Comparison of ENCODE assay signal across 8 mouse cellular contexts in genomic region chr6:116651437-116652118, GRCm38 (mm10). TPM values are rescaled to one million over a fixed set of nuclear protein-coding genes. Genes with fewer than 3 reads are reported as not detected.
DNase-seq lines count a peak whose midpoint lies in the region; ATAC-seq and TF ChIP-seq lines count a peak whose summit lies in the region.

No protein-coding gene starts in this region.

- WGBS in hindbrain, embryonic 13.5 days, result 79% methylated on average over 20 of the region's 20 CpGs
- WGBS in hindbrain, embryonic 12.5 days, result 70% methylated on average over 20 of the region's 20 CpGs
- 57% methylated on average over 20 of the region's 20 CpGs for WGBS in lung, embryonic 14.5 days

- no peak overlapping the region for H3K4me3 ChIP-seq in hindbrain, embryonic 13.5 days
- no peak overlapping the region for H3K4me3 ChIP-seq in hindbrain, embryonic 12.5 days
- peak overlapping the region; percentile 15; the same call in 1 of the 2 replicates for H3K4me3 ChIP-seq in lung, embryonic 14.5 days (ENCODE audit: low read depth, low read length)

- 0 out of 2 replicates have a peak overlapping the region, but pooled peaks have one; percentile 4 for H3K4me2 ChIP-seq in hindbrain, embryonic 13.5 days
- H3K4me2 ChIP-seq in hindbrain, embryonic 12.5 days (replicated peaks), result no peak overlapping the region
- peak overlapping the region; percentile 43 for H3K4me2 ChIP-seq in lung, embryonic 14.5 days

- TF ChIP-seq CTCF in lung, embryonic 14.5 days (IDR thresholded peaks at IDR 0.05; ENCODE audit: low read depth), result peak; percentile 61

- 0 out of 2 replicates have a peak, but pooled peaks cover 3% of the 10 kb centered on the region for H3K36me3 ChIP-seq in hindbrain, embryonic 13.5 days
- H3K36me3 ChIP-seq in hindbrain, embryonic 12.5 days, result 0 out of 2 replicates have a peak, but pooled peaks cover 9% of the 10 kb centered on the region
- H3K36me3 ChIP-seq in lung, embryonic 14.5 days (ENCODE audit: insufficient read depth), result no peaks in the 10 kb centered on the region

- peaks cover 14% of the 10 kb centered on the region for H3K4me1 ChIP-seq in hindbrain, embryonic 13.5 days (replicated peaks)
- peaks cover 8% of the 10 kb centered on the region for H3K4me1 ChIP-seq in hindbrain, embryonic 12.5 days
- no peaks in the 10 kb centered on the region for H3K4me1 ChIP-seq in lung, embryonic 14.5 days (ENCODE audit: insufficient read depth)

- DNase-seq in gastrocnemius, postnatal 10 days, result peak; percentile 51
- DNase-seq in kidney, adult 11 months, result peak; percentile 59
- DNase-seq in lung, embryonic 14.5 days, result peak; percentile 57
- no peak for DNase-seq in ovary, adult 18-20 months (ENCODE audit: low spot score)
- no peak for DNase-seq in layer of hippocampus, postnatal 36 days
- DNase-seq in left cerebral cortex, adult 18-20 months (ENCODE audit: low spot score in 2 of 2), result no peak

- no peaks in the 10 kb centered on the region for H3K9me3 ChIP-seq in hindbrain, embryonic 13.5 days
- H3K9me3 ChIP-seq in hindbrain, embryonic 12.5 days (replicated peaks), result no peaks in the 10 kb centered on the region
- no peaks in the 10 kb centered on the region for H3K9me3 ChIP-seq in lung, embryonic 14.5 days (ENCODE audit: low read depth, low read length)

- H3K27me3 ChIP-seq in hindbrain, embryonic 13.5 days, result no peaks in the 10 kb centered on the region
- H3K27me3 ChIP-seq in hindbrain, embryonic 12.5 days, result no peaks in the 10 kb centered on the region
- H3K27me3 ChIP-seq in lung, embryonic 14.5 days (ENCODE audit: insufficient read depth, low read length), result no peaks in the 10 kb centered on the region

- H3K9ac ChIP-seq in hindbrain, embryonic 13.5 days, result no peak overlapping the region
- no peak overlapping the region for H3K9ac ChIP-seq in hindbrain, embryonic 12.5 days
- no peak overlapping the region; the same call in 1 of the 2 replicates for H3K9ac ChIP-seq in lung, embryonic 14.5 days

- no peak for ATAC-seq in hindbrain, embryonic 13.5 days (ENCODE audit: low FRiP score)
- no peak for ATAC-seq in hindbrain, embryonic 12.5 days (ENCODE audit: low FRiP score)
- no peak for ATAC-seq in lung, embryonic 14.5 days (ENCODE audit: insufficient read depth)

- no peak overlapping the region for H3K27ac ChIP-seq in hindbrain, embryonic 13.5 days
- no peak overlapping the region for H3K27ac ChIP-seq in hindbrain, embryonic 12.5 days
- H3K27ac ChIP-seq in lung, embryonic 14.5 days (ENCODE audit: low read depth), result no peak overlapping the region

RNA-seq across cellular contexts. Expression of gene Depp1, which starts 1.2 kb away (rescaled TPM):
- 8.0 and 9.2 TPM in 2 replicates for polyA plus RNA-seq in hindbrain, embryonic 13.5 days (2015; fragmentation: Nextera tagmentation; extraction: Ambion mirVana)
- polyA plus RNA-seq in hindbrain, embryonic 12.5 days (2016; fragmentation: Nextera tagmentation; extraction: Ambion mirVana), result 9.5 and 9.7 TPM in 2 replicates
- total RNA-seq in gastrocnemius, postnatal 10 days (2021), result 10 to 100 TPM in 1 of 2 experiments, 1 to 10 TPM in 1; 6.2 to 28.1 TPM
- polyA plus RNA-seq in lung, embryonic 14.5 days (2014; fragmentation: Nextera tagmentation; extraction: Ambion mirVana), result 23.5 and 24.0 TPM in 2 replicates
- 1 to 10 TPM; 2.4 to 2.5 TPM for total RNA-seq in layer of hippocampus, postnatal 36 days (2021)
- total RNA-seq in left cerebral cortex, adult 18-20 months (2021), result 1 to 10 TPM; 1.4 to 2.5 TPM

RNA-seq across cellular contexts. Expression of gene Rassf4, which starts 22.2 kb away (rescaled TPM):
- polyA plus RNA-seq in hindbrain, embryonic 13.5 days (2015; fragmentation: Nextera tagmentation; extraction: Ambion mirVana), result 23.0 and 33.3 TPM in 2 replicates
- polyA plus RNA-seq in hindbrain, embryonic 12.5 days (2016; fragmentation: Nextera tagmentation; extraction: Ambion mirVana), result 38.7 and 46.7 TPM in 2 replicates
- 10 to 100 TPM in 1 of 2 experiments, 1 to 10 TPM in 1; 8.0 to 10.5 TPM for total RNA-seq in gastrocnemius, postnatal 10 days (2021)
- polyA plus RNA-seq in lung, embryonic 14.5 days (2014; fragmentation: Nextera tagmentation; extraction: Ambion mirVana), result 5.1 and 5.6 TPM in 2 replicates
- 1 to 10 TPM; 2.6 to 2.7 TPM for total RNA-seq in layer of hippocampus, postnatal 36 days (2021)
- 1 to 10 TPM; 4.5 to 5.5 TPM for total RNA-seq in left cerebral cortex, adult 18-20 months (2021)

RNA-seq across cellular contexts. Expression of gene Zfp422, which starts 22.8 kb away (rescaled TPM):
- 181 and 187 TPM in 2 replicates for polyA plus RNA-seq in hindbrain, embryonic 13.5 days (2015; fragmentation: Nextera tagmentation; extraction: Ambion mirVana)
- polyA plus RNA-seq in hindbrain, embryonic 12.5 days (2016; fragmentation: Nextera tagmentation; extraction: Ambion mirVana), result 237 and 251 TPM in 2 replicates
- total RNA-seq in gastrocnemius, postnatal 10 days (2021), result 10 to 100 TPM; 19.5 to 19.8 TPM
- 181 and 186 TPM in 2 replicates for polyA plus RNA-seq in lung, embryonic 14.5 days (2014; fragmentation: Nextera tagmentation; extraction: Ambion mirVana)
- 10 to 100 TPM; 22.0 to 23.0 TPM for total RNA-seq in layer of hippocampus, postnatal 36 days (2021)
- total RNA-seq in left cerebral cortex, adult 18-20 months (2021), result 10 to 100 TPM; 21.3 to 29.6 TPM

Comparison
In these comparisons a context has a peak if more than half of its experiments do, and no peak if none do; other contexts are left out.
1. DNase-seq: peak in gastrocnemius, postnatal 10 days (single experiment), kidney, adult 11 months (single experiment) and lung, embryonic 14.5 days (single experiment); none in ovary, adult 18-20 months (single experiment), layer of hippocampus, postnatal 36 days (0 of 2) and left cerebral cortex, adult 18-20 months (0 of 2).